Mouse (Mus musculus): Measurements from ENCODE around the gene Trp53tg5. TPM values are rescaled to one million over a fixed set of nuclear protein-coding genes. Genes with fewer than 3 reads are reported as not detected.
A peak's percentile ranks its signal among the peaks of the same experiment; 100 is the strongest.

The Trp53tg5 gene
- polyA plus RNA-seq, 1 experiment from 2014 or later: not detected

- H3K4me1 ChIP-seq (replicated peaks): peaks cover 21% of the 10 kb centered on the region
- H3K9me3 ChIP-seq (replicated peaks): no peaks in the 10 kb centered on the region
- H3K4me3 ChIP-seq (replicated peaks): no peak overlapping the region
- H3K27me3 ChIP-seq: no peaks in the 10 kb centered on the region
- no peak overlapping the region for H3K9ac ChIP-seq
- ATAC-seq (ENCODE audit: insufficient read depth): no peak
- peaks cover under 1% of the 10 kb centered on the region; the same call in 1 of the 2 replicates for H3K36me3 ChIP-seq (replicated peaks)
- H3K4me2 ChIP-seq: no peak overlapping the region
- H3K27ac ChIP-seq (replicated peaks): no peak overlapping the region
- WGBS (ENCODE audit: insufficient replicate concordance): 41% methylated on average over 2 of the region's 2 CpGs
Observed at GRCm38 (mm10) chr2:164494126-164494525, 20.6 kb upstream of the Trp53tg5 start.

GRCm38 (mm10) chr2:164487812-164488211, 14.3 kb upstream of the Trp53tg5 start:
- Histone ChIP-seq H3K4me1 (replicated peaks) (peaks cover 5% of the 10 kb centered on the region; the same call in 1 of the 2 replicates), H3K9ac (no peak overlapping the region), H3K4me3 (replicated peaks) (no peak overlapping the region), H3K27me3 (peaks cover 50% of the 10 kb centered on the region), H3K36me3 (replicated peaks) (no peaks in the 10 kb centered on the region; the same call in 1 of the 2 replicates), H3K4me2 (no peak overlapping the region), H3K27ac (replicated peaks) (no peak overlapping the region), H3K9me3 (replicated peaks) (no peaks in the 10 kb centered on the region)
- 45% methylated on average over 9 of the region's 9 CpGs for WGBS (ENCODE audit: insufficient replicate concordance)
- ATAC-seq (ENCODE audit: insufficient read depth): no peak

- 13% methylated on average over 11 of the region's 11 CpGs for WGBS (ENCODE audit: insufficient replicate concordance)
- Histone ChIP-seq H3K27me3 (peaks cover 50% of the 10 kb centered on the region), H3K4me3 (replicated peaks) (peak overlapping the region; percentile 59), H3K9ac (no peak overlapping the region), H3K36me3 (replicated peaks) (no peaks in the 10 kb centered on the region; the same call in 1 of the 2 replicates), H3K9me3 (replicated peaks) (no peaks in the 10 kb centered on the region), H3K4me1 (replicated peaks) (peaks cover 5% of the 10 kb centered on the region; the same call in 1 of the 2 replicates), H3K27ac (replicated peaks) (no peak overlapping the region), H3K4me2 (peak overlapping the region; percentile 72)
- no peak for ATAC-seq (ENCODE audit: insufficient read depth)
Observed at GRCm38 (mm10) chr2:164487115-164487527, 13.6 kb upstream of the Trp53tg5 start.

- Histone ChIP-seq H3K4me2 (peak overlapping the region; percentile 72), H3K4me3 (replicated peaks) (peak overlapping the region; percentile 59), H3K27ac (replicated peaks) (no peak overlapping the region), H3K9me3 (replicated peaks) (no peaks in the 10 kb centered on the region), H3K4me1 (replicated peaks) (peaks cover 5% of the 10 kb centered on the region; the same call in 1 of the 2 replicates), H3K27me3 (peaks cover 50% of the 10 kb centered on the region), H3K9ac (no peak overlapping the region), H3K36me3 (replicated peaks) (no peaks in the 10 kb centered on the region; the same call in 1 of the 2 replicates)
- WGBS (ENCODE audit: insufficient replicate concordance): under 1% methylated on average over 86 of the region's 90 CpGs
- peak; percentile 40 for ATAC-seq (ENCODE audit: insufficient read depth)
Observed at GRCm38 (mm10) chr2:164486258-164487114, 13.0 kb upstream of the Trp53tg5 start.

GRCm38 (mm10) chr2:164485681-164486257, 12.2 kb upstream of the Trp53tg5 start, which contains the start of gene Dbndd2:
Gene Dbndd2 (plus strand): TSS chr2:164486106.
- Histone ChIP-seq H3K9ac (no peak within 1 kb of the TSS), H3K27me3 (peaks cover 50% of the 10 kb centered on the region), H3K4me3 (replicated peaks) (peak within 1 kb of the TSS; percentile 59), H3K36me3 (replicated peaks) (no peaks in the 10 kb centered on the region; the same call in 1 of the 2 replicates), H3K27ac (replicated peaks) (no peak within 1 kb of the TSS), H3K9me3 (replicated peaks) (no peaks in the 10 kb centered on the region), H3K4me2 (peak within 1 kb of the TSS; percentile 72), H3K4me1 (replicated peaks) (peaks cover 5% of the 10 kb centered on the region; the same call in 1 of the 2 replicates)
- 0 out of 2 replicates have a peak, but pooled peaks have one; percentile 35 for ATAC-seq (ENCODE audit: insufficient read depth)
- 5% methylated on average over 26 of the region's 26 CpGs for WGBS (ENCODE audit: insufficient replicate concordance)

GRCm38 (mm10) chr2:164470254-164470653, 3.3 kb downstream of the Trp53tg5 start:
- Histone ChIP-seq H3K4me2 (no peak overlapping the region), H3K27me3 (no peaks in the 10 kb centered on the region), H3K36me3 (replicated peaks) (peaks cover 7% of the 10 kb centered on the region), H3K4me1 (replicated peaks) (peaks cover 5% of the 10 kb centered on the region), H3K9me3 (replicated peaks) (no peaks in the 10 kb centered on the region), H3K27ac (replicated peaks) (no peak overlapping the region), H3K9ac (no peak overlapping the region), H3K4me3 (replicated peaks) (no peak overlapping the region)
- WGBS (ENCODE audit: insufficient replicate concordance): 21% methylated on average over 10 of the region's 10 CpGs
- no peak for ATAC-seq (ENCODE audit: insufficient read depth)

GRCm38 (mm10) chr2:164466787-164467186, 6.7 kb downstream of the Trp53tg5 start:
- Histone ChIP-seq H3K27ac (replicated peaks) (no peak overlapping the region), H3K4me3 (replicated peaks) (no peak overlapping the region), H3K9ac (no peak overlapping the region), H3K4me2 (no peak overlapping the region), H3K36me3 (replicated peaks) (peaks cover 22% of the 10 kb centered on the region), H3K4me1 (replicated peaks) (peaks cover 17% of the 10 kb centered on the region), H3K9me3 (replicated peaks) (no peaks in the 10 kb centered on the region), H3K27me3 (no peaks in the 10 kb centered on the region)
- 47% methylated on average over 5 of the region's 5 CpGs for WGBS (ENCODE audit: insufficient replicate concordance)
- ATAC-seq (ENCODE audit: insufficient read depth): peak; percentile 50; the same call in 1 of the 2 replicates

GRCm38 (mm10) chr2:164465161-164465560, 8.4 kb downstream of the Trp53tg5 start:
- Histone ChIP-seq H3K4me3 (replicated peaks) (no peak overlapping the region), H3K4me1 (replicated peaks) (peaks cover 22% of the 10 kb centered on the region), H3K27ac (replicated peaks) (no peak overlapping the region), H3K4me2 (no peak overlapping the region), H3K9ac (no peak overlapping the region), H3K9me3 (replicated peaks) (no peaks in the 10 kb centered on the region), H3K27me3 (no peaks in the 10 kb centered on the region), H3K36me3 (replicated peaks) (peaks cover 22% of the 10 kb centered on the region)
- no peak for ATAC-seq (ENCODE audit: insufficient read depth)

GRCm38 (mm10) chr2:164460745-164461551, 12.6 kb downstream of the Trp53tg5 start, which contains the start of gene Gm20458:
Gene Gm20458 (plus strand): TSS chr2:164460967.
- H3K36me3 ChIP-seq (replicated peaks): peaks cover 22% of the 10 kb centered on the region
- under 1% methylated on average over 79 of the region's 79 CpGs for WGBS (ENCODE audit: insufficient replicate concordance)
- ATAC-seq (ENCODE audit: insufficient read depth): peak; percentile 95
- H3K9ac ChIP-seq: peak within 1 kb of the TSS; percentile 80
- peak within 1 kb of the TSS; percentile 76 for H3K27ac ChIP-seq (replicated peaks)
- H3K4me1 ChIP-seq (replicated peaks): peaks cover 29% of the 10 kb centered on the region
- H3K9me3 ChIP-seq (replicated peaks): no peaks in the 10 kb centered on the region
- peak within 1 kb of the TSS; percentile 89 for H3K4me2 ChIP-seq
- peak within 1 kb of the TSS; percentile 89 for H3K4me3 ChIP-seq (replicated peaks)
- H3K27me3 ChIP-seq: peaks cover 4% of the 10 kb centered on the region; the same call in 1 of the 2 replicates

GRCm38 (mm10) chr2:164458535-164458934, 15.0 kb downstream of the Trp53tg5 start:
- Histone ChIP-seq H3K36me3 (replicated peaks) (peaks cover 4% of the 10 kb centered on the region; the same call in 1 of the 2 replicates), H3K9me3 (replicated peaks) (no peaks in the 10 kb centered on the region), H3K4me2 (peak overlapping the region; percentile 20; the same call in 1 of the 2 replicates), H3K4me3 (replicated peaks) (no peak overlapping the region), H3K27me3 (peaks cover 4% of the 10 kb centered on the region; the same call in 1 of the 2 replicates), H3K9ac (no peak overlapping the region), H3K4me1 (replicated peaks) (peaks cover 40% of the 10 kb centered on the region), H3K27ac (replicated peaks) (peak overlapping the region; percentile 71)
- 45% methylated on average over 8 of the region's 8 CpGs for WGBS (ENCODE audit: insufficient replicate concordance)
- ATAC-seq (ENCODE audit: insufficient read depth): peak; percentile 11; the same call in 1 of the 2 replicates

Measured in liver, embryonic 15.5 days (tissue).